Mouse (Mus musculus) lung, postnatal 0 days (tissue): ENCODE results near the gene P3h1. TPM values are rescaled to one million over a fixed set of nuclear protein-coding genes. Genes with fewer than 3 reads are reported as not detected.
A peak's percentile ranks its signal among the peaks of the same experiment; 100 is the strongest.

Experiments
- ATAC-seq: fragments of 200-750 bp; cut with Nextera tagmentation; 2 replicates; pipeline ENCODE4 v1.8.0; 2017; ENCODE audit warnings: moderate library complexity
- DNase-seq: peaks from one replicate; pipeline ENCODE4 v3.0.0-alpha.2; 2016; ENCODE audit warnings: low spot score
- H3K27ac ChIP-seq: fragments of 300-500 bp; sonication (generic); 2 replicates; pipeline ENCODE4 v1.5.1; 2014; ENCODE audit warnings: antibody characterized with exemption, mild to moderate bottlenecking, low read length, mixed read lengths
- H3K27me3 ChIP-seq: fragments of 300-500 bp; sonication (generic); replicated peaks from 2 replicates; pipeline ENCODE4 v1.6.1; 2014; ENCODE audit warnings: low read length, mixed read lengths; ENCODE audit not compliant: insufficient read depth
- H3K36me3 ChIP-seq: fragments of 300-500 bp; sonication (generic); 2 replicates; pipeline ENCODE4 v1.6.1; 2014; ENCODE audit warnings: low read length, mixed read lengths; ENCODE audit not compliant: insufficient read depth
- H3K4me1 ChIP-seq: fragments of 300-500 bp; sonication (generic); 2 replicates; pipeline ENCODE4 v1.6.1; 2014; ENCODE audit warnings: antibody characterized with exemption, low read depth, low read length, mixed read lengths; ENCODE audit not compliant: insufficient read depth
- H3K4me2 ChIP-seq: fragments of 300-500 bp; sonication (generic); replicated peaks from 2 replicates; pipeline ENCODE4 v1.6.1; 2014; ENCODE audit warnings: low read depth, mild to moderate bottlenecking, low read length, moderate library complexity, mixed read lengths
- H3K4me3 ChIP-seq: fragments of 300-500 bp; sonication (generic); 2 replicates; pipeline ENCODE4 v1.5.1; 2014; ENCODE audit warnings: low read depth, low read length
- H3K9ac ChIP-seq: fragments of 300-500 bp; sonication (generic); replicated peaks from 2 replicates; pipeline ENCODE4 v1.6.1; 2014; ENCODE audit warnings: low read depth, mild to moderate bottlenecking
- H3K9me3 ChIP-seq: fragments of 300-500 bp; sonication (generic); 2 replicates; pipeline ENCODE4 v1.6.1; 2016; ENCODE audit warnings: low read length, mixed read lengths
- CTCF ChIP-seq: IDR thresholded peaks from 2 replicates; pipeline ENCODE4 v1.5.1; 2016; ENCODE audit warnings: antibody characterized with exemption, mild to moderate bottlenecking
- EP300 ChIP-seq: IDR thresholded peaks from 2 replicates; pipeline ENCODE4 v1.6.1; 2016; ENCODE audit warnings: antibody characterized with exemption, mild to moderate bottlenecking, control low read depth
- WGBS: fragments of 180-500 bp; shearing (Covaris S2); extraction: QIAGEN DNeasy Blood & Tissue Kit; methylation state at CpG from one replicate; pipeline ENCODE4 v1.1.7; 2014; 5-methylcytosine and 5-hydroxymethylcytosine counted together
- polyA plus RNA-seq: library from polyadenylated mRNA; unstranded; fragments of >200 nt; fragmentation: Nextera tagmentation; extraction: Ambion mirVana; gene quantifications from 2 replicates; pipeline ENCODE4 v1.2.1, GENCODE M21; 2015

P3h1 gene
- polyA plus RNA-seq, 1 experiment from 2014 or later = 32.2 TPM

GRCm38 (mm10) chr4:119204672-119205071 lies 28.0 kb upstream of the P3h1 start:
- Histone ChIP-seq H3K4me2 (no peak overlapping the region), H3K9me3 (no peaks in the 10 kb centered on the region), H3K36me3 (no peaks in the 10 kb centered on the region; the same call in 1 of the 2 replicates), H3K4me1 (no peaks in the 10 kb centered on the region), H3K9ac (no peak overlapping the region), H3K4me3 (no peak overlapping the region), H3K27ac (no peak overlapping the region), H3K27me3 (no peaks in the 10 kb centered on the region)
- ATAC-seq (peak; percentile 65), DNase-seq (peak; percentile 85)
- 14% methylated on average over 8 of the region's 8 CpGs for WGBS
- TF ChIP-seq EP300 = no peak
- peak; percentile 95 for TF ChIP-seq CTCF

- Histone ChIP-seq H3K4me3 (no peak overlapping the region), H3K9me3 (no peaks in the 10 kb centered on the region), H3K9ac (no peak overlapping the region), H3K27ac (no peak overlapping the region), H3K4me1 (no peaks in the 10 kb centered on the region), H3K36me3 (no peaks in the 10 kb centered on the region), H3K27me3 (no peaks in the 10 kb centered on the region), H3K4me2 (no peak overlapping the region)
- ATAC-seq (0 out of 2 replicates have a peak, but pooled peaks have one; percentile 19), DNase-seq (peak; percentile 36)
- TF ChIP-seq EP300 (no peak), CTCF (no peak)
- 51% methylated on average over 8 of the region's 8 CpGs for WGBS
Measured at GRCm38 (mm10) chr4:119216667-119217066, 16.0 kb upstream of the P3h1 start.

DNA sequence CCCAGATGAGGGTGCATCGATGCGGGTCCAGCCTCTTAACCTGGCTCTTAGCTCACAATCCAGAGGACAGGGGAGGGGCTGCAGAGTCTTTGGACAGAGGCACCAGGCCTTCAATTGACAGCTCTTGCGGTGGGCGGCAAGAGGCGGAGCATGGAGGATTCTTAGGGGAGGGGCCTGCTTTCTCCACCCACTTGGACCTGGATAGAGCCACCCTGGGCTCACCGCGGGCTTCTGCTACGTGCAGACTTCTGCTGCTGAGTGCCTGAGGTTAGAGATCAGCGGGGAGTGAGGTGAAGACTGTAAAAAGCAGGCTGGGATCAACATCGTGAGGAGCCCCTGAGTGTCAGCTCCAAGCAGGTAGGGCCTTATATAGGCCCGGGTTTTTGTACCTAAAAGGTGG lies 14.5 kb upstream of the P3h1 start, which contains the start of gene Tmem269:
Gene Tmem269, minus strand, starts transcription at position 49 of the 400 bp plus-strand sequence.
- Histone ChIP-seq H3K4me3 (no peak within 1 kb of the TSS), H3K9ac (no peak within 1 kb of the TSS), H3K27ac (no peak within 1 kb of the TSS), H3K9me3 (no peaks in the 10 kb centered on the region), H3K36me3 (no peaks in the 10 kb centered on the region), H3K27me3 (no peaks in the 10 kb centered on the region), H3K4me2 (no peak within 1 kb of the TSS), H3K4me1 (no peaks in the 10 kb centered on the region)
- WGBS = 16% methylated on average over 11 of the region's 11 CpGs
- DNase-seq (no peak), ATAC-seq (no peak)
- no peak for TF ChIP-seq CTCF
- TF ChIP-seq EP300 = no peak

DNA sequence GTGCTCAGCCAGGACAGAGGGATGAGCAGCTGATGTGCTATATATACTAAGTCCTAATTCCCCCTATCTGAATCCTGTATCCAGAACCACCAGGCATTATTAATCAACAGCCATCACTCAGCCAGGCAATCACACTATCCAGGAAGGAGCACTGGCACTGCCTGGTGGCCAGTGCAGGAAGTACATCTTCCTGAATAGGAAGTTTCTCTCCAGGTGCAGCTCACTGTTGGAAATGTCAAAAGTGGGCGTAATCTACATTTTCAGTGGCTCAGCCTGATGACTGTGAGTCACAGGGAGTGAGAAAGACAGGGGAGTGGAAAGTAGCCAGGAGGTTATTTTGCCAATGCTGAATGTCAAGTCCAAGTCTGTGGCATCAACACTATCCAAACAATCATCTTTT lies 9.0 kb upstream of the P3h1 start:
- Histone ChIP-seq H3K4me1 (no peaks in the 10 kb centered on the region), H3K4me3 (no peak overlapping the region), H3K27ac (no peak overlapping the region), H3K9me3 (no peaks in the 10 kb centered on the region), H3K36me3 (peaks cover 29% of the 10 kb centered on the region), H3K4me2 (no peak overlapping the region), H3K27me3 (no peaks in the 10 kb centered on the region), H3K9ac (no peak overlapping the region)
- peak; percentile 57 for DNase-seq
- 77% methylated on average over 1 of the region's 1 CpGs for WGBS
- TF ChIP-seq CTCF (peak; percentile 80), EP300 (no peak)
- peak; percentile 41 for ATAC-seq

- Histone ChIP-seq H3K4me2 (no peak overlapping the region), H3K27me3 (no peaks in the 10 kb centered on the region), H3K27ac (no peak overlapping the region), H3K4me3 (no peak overlapping the region), H3K4me1 (no peaks in the 10 kb centered on the region), H3K36me3 (peaks cover 29% of the 10 kb centered on the region), H3K9me3 (no peaks in the 10 kb centered on the region), H3K9ac (no peak overlapping the region)
- TF ChIP-seq CTCF = no peak
- TF ChIP-seq EP300 = no peak
- DNase-seq (no peak), ATAC-seq (no peak)
- WGBS = 92% methylated on average over 3 of the region's 3 CpGs
Measured at GRCm38 (mm10) chr4:119224534-119224933, 8.2 kb upstream of the P3h1 start.

- H3K4me2 ChIP-seq = no peak overlapping the region
- no peak overlapping the region for H3K27ac ChIP-seq
- ATAC-seq (no peak), DNase-seq (no peak)
- H3K4me1 ChIP-seq = no peaks in the 10 kb centered on the region
- H3K27me3 ChIP-seq = no peaks in the 10 kb centered on the region
- no peak overlapping the region for H3K4me3 ChIP-seq
- WGBS = 90% methylated on average over 9 of the region's 9 CpGs
- H3K9ac ChIP-seq = no peak overlapping the region
- H3K9me3 ChIP-seq = no peaks in the 10 kb centered on the region
- TF ChIP-seq EP300 = no peak
- no peak for TF ChIP-seq CTCF
- H3K36me3 ChIP-seq = peaks cover 29% of the 10 kb centered on the region
Measured at GRCm38 (mm10) chr4:119225719-119226118, 7.0 kb upstream of the P3h1 start.

GRCm38 (mm10) chr4:119226751-119227150 lies 6.0 kb upstream of the P3h1 start:
- DNase-seq (no peak), ATAC-seq (no peak)
- Histone ChIP-seq H3K27ac (no peak overlapping the region), H3K4me2 (no peak overlapping the region), H3K9ac (no peak overlapping the region), H3K4me1 (no peaks in the 10 kb centered on the region), H3K9me3 (no peaks in the 10 kb centered on the region), H3K36me3 (peaks cover 29% of the 10 kb centered on the region), H3K27me3 (no peaks in the 10 kb centered on the region), H3K4me3 (no peak overlapping the region)
- TF ChIP-seq EP300 (no peak), CTCF (no peak)
- WGBS = 92% methylated on average over 11 of the region's 11 CpGs
